Mouse (Mus musculus) megakaryocyte, adult 5-6 weeks (primary cell): ENCODE measurements around the gene Gm7138. TPM values are rescaled to one million over a fixed set of nuclear protein-coding genes. Genes with fewer than 3 reads are reported as not detected.
"Not testable (repeated sequence)": the region's sequence is repeated elsewhere in the genome, so short reads cannot be mapped to it uniquely, and the experiment has no call there.

Experiments
- ATAC-seq: 2 replicates; pipeline ENCODE4 v1.8.0; 2016; ENCODE audit warnings: mild to moderate bottlenecking, inconsistent platforms; ENCODE audit not compliant: poor library complexity, severe bottlenecking
- total RNA-seq, 2 experiments: library from RNA; stranded (forward) in 1 of 2; stranded (reverse) in 1 of 2; fragments of 153-499, 151-499 nt in 1 of 2; fragments of 221-1000, 200-1000 nt in 1 of 2; gene quantifications; 2 replicates each; pipeline versions ENCODE4 v1.2.3 to v1.2.4; 2015 to 2017

Gm7138 gene
- not detected in 2 replicates for total RNA-seq (2015)
- total RNA-seq (2017), result not detected in 2 replicates

- ATAC-seq, result not testable (repeated sequence)
These were observed at the start of gene Gm7138 for GRCm38 (mm10) chr10:77776844-77777243. Gm7138 (minus strand) TSS chr10:77776944.

GRCm38 (mm10) chr10:77819203-77819602 is 42.5 kb upstream of the Gm7138 start:
- no peak for ATAC-seq

GRCm38 (mm10) chr10:77818523-77818922 is 41.8 kb upstream of the Gm7138 start:
- no peak for ATAC-seq

GRCm38 (mm10) chr10:77815514-77815913 is 38.8 kb upstream of the Gm7138 start:
- no peak for ATAC-seq

- no peak for ATAC-seq
These were observed 37.6 kb upstream of the Gm7138 start, which contains the start of gene Gm2696 for GRCm38 (mm10) chr10:77814382-77814781. Gm2696 (plus strand) TSS chr10:77814682.

GRCm38 (mm10) chr10:77811743-77812142 is 35.0 kb upstream of the Gm7138 start, which contains the start of gene Gm9507:
Gm9507 (minus strand) TSS chr10:77811843.
- ATAC-seq, result no peak

- no peak for ATAC-seq
These were observed 27.4 kb upstream of the Gm7138 start for GRCm38 (mm10) chr10:77804095-77804494.

- ATAC-seq, result no peak
These were observed 22.3 kb upstream of the Gm7138 start, which contains the start of gene Gm19668 for GRCm38 (mm10) chr10:77798921-77799508. Gm19668 (minus strand) TSS chr10:77799133.

- not testable (repeated sequence) for ATAC-seq
These were observed 21.6 kb upstream of the Gm7138 start for GRCm38 (mm10) chr10:77798164-77798920.

GRCm38 (mm10) chr10:77797677-77798076 is 20.9 kb upstream of the Gm7138 start:
- no peak for ATAC-seq

GRCm38 (mm10) chr10:77794976-77795375 is 18.2 kb upstream of the Gm7138 start, which contains the start of gene Gm9639:
Gm9639 (minus strand) TSS chr10:77795076.
- ATAC-seq, result no peak

GRCm38 (mm10) chr10:77788621-77789020 is 11.9 kb upstream of the Gm7138 start:
- no peak for ATAC-seq

- ATAC-seq, result not testable (repeated sequence)
These were observed 11.1 kb upstream of the Gm7138 start, which contains the start of gene Gm7137 for GRCm38 (mm10) chr10:77787876-77788275. Gm7137 (minus strand) TSS chr10:77788200.

- ATAC-seq, result not testable (repeated sequence)
These were observed 6.7 kb upstream of the Gm7138 start for GRCm38 (mm10) chr10:77783396-77783795.

GRCm38 (mm10) chr10:77782442-77782841 is 5.7 kb upstream of the Gm7138 start, which contains the start of gene Gm3250:
Gm3250 (minus strand) TSS chr10:77782542.
- ATAC-seq, result not testable (repeated sequence)

GRCm38 (mm10) chr10:77772142-77772541 is 4.6 kb downstream of the Gm7138 start:
- ATAC-seq, result not testable (repeated sequence)

GRCm38 (mm10) chr10:77771225-77771624 is 5.5 kb downstream of the Gm7138 start, which contains the start of gene Gm3238:
Gm3238 (minus strand) TSS chr10:77771325.
- ATAC-seq, result not testable (repeated sequence)

GRCm38 (mm10) chr10:77769727-77770126 is 7.0 kb downstream of the Gm7138 start:
- no peak for ATAC-seq

GRCm38 (mm10) chr10:77759582-77759981 is 17.2 kb downstream of the Gm7138 start, which contains the start of gene Gm3233:
Gm3233 (minus strand) TSS chr10:77759682.
- not testable (repeated sequence) for ATAC-seq

- no peak for ATAC-seq
These were observed 23.3 kb downstream of the Gm7138 start for GRCm38 (mm10) chr10:77753448-77753847.

GRCm38 (mm10) chr10:77752312-77752711 is 24.4 kb downstream of the Gm7138 start:
- not testable (repeated sequence) for ATAC-seq
